Mouse (Mus musculus): ENCODE measurements around the gene Tmie. TPM values are rescaled to one million over a fixed set of nuclear protein-coding genes. Genes with fewer than 3 reads are reported as not detected.

Gene Tmie
- polyA plus RNA-seq, 1 experiment from 2014 or later, result 1.5 TPM

DNA sequence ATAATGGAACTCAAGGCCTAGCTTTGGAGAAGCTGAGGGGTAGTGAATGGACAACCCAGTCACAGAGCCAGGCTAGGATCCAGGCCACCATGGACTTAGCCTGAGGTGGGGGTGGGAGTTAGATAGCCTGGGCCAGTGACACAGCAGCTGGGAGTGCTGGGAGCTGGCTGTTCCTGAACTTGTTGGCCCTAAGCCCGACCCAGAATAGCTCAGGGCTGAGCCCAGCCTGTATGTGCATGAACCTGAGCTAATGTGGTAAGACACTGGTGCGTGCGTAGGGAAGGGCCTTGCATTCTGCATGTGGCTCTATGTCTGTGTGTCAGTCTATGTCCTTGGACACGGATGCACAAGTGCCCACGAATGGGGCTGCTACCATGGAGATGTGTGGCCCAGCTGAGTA lies 2.0 kb downstream of the Tmie start:
- WGBS, result 80% methylated on average over 5 of the region's 5 CpGs
- no peak overlapping the region for H3K4me2 ChIP-seq (ENCODE audit: low read depth, low read length)
- H3K4me3 ChIP-seq (ENCODE audit: low read length), result no peak overlapping the region
- peaks cover 13% of the 10 kb centered on the region; the same call in 1 of the 2 replicates for H3K27me3 ChIP-seq (ENCODE audit: control insufficient read depth, insufficient read depth, low read depth, low read length)
- H3K36me3 ChIP-seq (ENCODE audit: control insufficient read depth, insufficient read depth, low read length), result no peaks in the 10 kb centered on the region
- no peak for ATAC-seq (ENCODE audit: low read depth)
- H3K4me1 ChIP-seq (replicated peaks; ENCODE audit: control insufficient read depth, insufficient read depth, low read length), result peaks cover 36% of the 10 kb centered on the region
- no peaks in the 10 kb centered on the region for H3K9me3 ChIP-seq (ENCODE audit: control insufficient read depth, low read length)
- H3K27ac ChIP-seq (ENCODE audit: low read length), result no peak overlapping the region
- H3K9ac ChIP-seq (ENCODE audit: low read length), result no peak overlapping the region

GRCm38 (mm10) chr9:110877353-110877752 lies 2.6 kb downstream of the Tmie start:
- Histone ChIP-seq H3K27me3 (ENCODE audit: control insufficient read depth, insufficient read depth, low read depth, low read length) (peaks cover 15% of the 10 kb centered on the region; the same call in 1 of the 2 replicates), H3K27ac (ENCODE audit: low read length) (no peak overlapping the region), H3K9ac (ENCODE audit: low read length) (no peak overlapping the region), H3K36me3 (ENCODE audit: control insufficient read depth, insufficient read depth, low read length) (no peaks in the 10 kb centered on the region), H3K4me1 (replicated peaks; ENCODE audit: control insufficient read depth, insufficient read depth, low read length) (peaks cover 35% of the 10 kb centered on the region), H3K9me3 (ENCODE audit: control insufficient read depth, low read length) (no peaks in the 10 kb centered on the region), H3K4me2 (ENCODE audit: low read depth, low read length) (no peak overlapping the region), H3K4me3 (ENCODE audit: low read length) (no peak overlapping the region)
- ATAC-seq (ENCODE audit: low read depth), result no peak
- 79% methylated on average over 1 of the region's 1 CpGs for WGBS

DNA sequence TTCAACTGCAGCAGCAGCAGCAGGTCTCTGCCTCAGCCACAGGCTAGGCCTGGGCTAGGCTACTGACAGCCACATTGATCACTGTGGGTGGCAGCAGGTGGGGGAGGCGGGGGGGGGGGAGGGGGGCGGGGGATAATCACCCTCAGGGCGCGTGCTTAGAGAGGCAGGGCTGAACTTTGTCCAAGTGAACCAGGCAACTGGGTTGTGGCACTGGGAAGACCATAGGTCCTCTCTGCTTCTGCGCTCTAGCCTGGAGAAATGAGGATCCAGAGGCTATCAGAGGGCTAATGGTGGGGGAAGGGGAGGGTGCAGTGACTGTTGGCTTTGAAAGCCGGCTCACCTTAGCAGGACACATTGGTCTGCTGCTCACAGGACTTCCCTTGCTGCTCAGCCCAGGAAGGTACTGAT lies 4.6 kb downstream of the Tmie start:
- H3K4me3 ChIP-seq (ENCODE audit: low read length), result no peak overlapping the region
- WGBS, result 28% methylated on average over 4 of the region's 6 CpGs
- ATAC-seq (ENCODE audit: low read depth), result no peak
- no peak overlapping the region for H3K9ac ChIP-seq (ENCODE audit: low read length)
- H3K9me3 ChIP-seq (ENCODE audit: control insufficient read depth, low read length), result no peaks in the 10 kb centered on the region
- H3K4me1 ChIP-seq (replicated peaks; ENCODE audit: control insufficient read depth, insufficient read depth, low read length), result peaks cover 19% of the 10 kb centered on the region
- H3K36me3 ChIP-seq (ENCODE audit: control insufficient read depth, insufficient read depth, low read length), result no peaks in the 10 kb centered on the region
- no peak overlapping the region for H3K4me2 ChIP-seq (ENCODE audit: low read depth, low read length)
- H3K27me3 ChIP-seq (ENCODE audit: control insufficient read depth, insufficient read depth, low read depth, low read length), result peaks cover 15% of the 10 kb centered on the region; the same call in 1 of the 2 replicates
- H3K27ac ChIP-seq (ENCODE audit: low read length), result no peak overlapping the region

- Histone ChIP-seq H3K36me3 (ENCODE audit: control insufficient read depth, insufficient read depth, low read length) (no peaks in the 10 kb centered on the region), H3K27ac (ENCODE audit: low read length) (no peak overlapping the region), H3K9ac (ENCODE audit: low read length) (no peak overlapping the region), H3K4me1 (replicated peaks; ENCODE audit: control insufficient read depth, insufficient read depth, low read length) (peaks cover 17% of the 10 kb centered on the region), H3K27me3 (ENCODE audit: control insufficient read depth, insufficient read depth, low read depth, low read length) (peaks cover 15% of the 10 kb centered on the region; the same call in 1 of the 2 replicates), H3K9me3 (ENCODE audit: control insufficient read depth, low read length) (no peaks in the 10 kb centered on the region), H3K4me2 (ENCODE audit: low read depth, low read length) (no peak overlapping the region), H3K4me3 (ENCODE audit: low read length) (no peak overlapping the region)
- ATAC-seq (ENCODE audit: low read depth), result no peak
- 26% methylated on average over 3 of the region's 3 CpGs for WGBS
These were observed 5.2 kb downstream of the Tmie start for GRCm38 (mm10) chr9:110874660-110875191.

- Histone ChIP-seq H3K36me3 (ENCODE audit: control insufficient read depth, insufficient read depth, low read length) (no peaks in the 10 kb centered on the region), H3K9me3 (ENCODE audit: control insufficient read depth, low read length) (no peaks in the 10 kb centered on the region), H3K4me1 (replicated peaks; ENCODE audit: control insufficient read depth, insufficient read depth, low read length) (peaks cover 11% of the 10 kb centered on the region), H3K9ac (ENCODE audit: low read length) (0 out of 2 replicates have a peak overlapping the region, but pooled peaks have one; percentile 21), H3K4me2 (ENCODE audit: low read depth, low read length) (peak overlapping the region; percentile 41), H3K27ac (ENCODE audit: low read length) (no peak overlapping the region), H3K4me3 (ENCODE audit: low read length) (peak overlapping the region; percentile 32), H3K27me3 (ENCODE audit: control insufficient read depth, insufficient read depth, low read depth, low read length) (peaks cover 15% of the 10 kb centered on the region; the same call in 1 of the 2 replicates)
- peak; percentile 67; the same call in 1 of the 2 replicates for ATAC-seq (ENCODE audit: low read depth)
- WGBS, result 7% methylated on average over 40 of the region's 40 CpGs
These were observed 5.9 kb downstream of the Tmie start for GRCm38 (mm10) chr9:110873681-110874659.

- no peak for ATAC-seq (ENCODE audit: low read depth)
- H3K4me3 ChIP-seq (ENCODE audit: low read length), result no peak overlapping the region
- no peak overlapping the region for H3K9ac ChIP-seq (ENCODE audit: low read length)
- H3K27ac ChIP-seq (ENCODE audit: low read length), result no peak overlapping the region
- peaks cover 15% of the 10 kb centered on the region; the same call in 1 of the 2 replicates for H3K27me3 ChIP-seq (ENCODE audit: control insufficient read depth, insufficient read depth, low read depth, low read length)
- H3K36me3 ChIP-seq (ENCODE audit: control insufficient read depth, insufficient read depth, low read length), result no peaks in the 10 kb centered on the region
- peaks cover 7% of the 10 kb centered on the region for H3K4me1 ChIP-seq (replicated peaks; ENCODE audit: control insufficient read depth, insufficient read depth, low read length)
- WGBS, result 18% methylated on average over 7 of the region's 7 CpGs
- H3K9me3 ChIP-seq (ENCODE audit: control insufficient read depth, low read length), result no peaks in the 10 kb centered on the region
- no peak overlapping the region for H3K4me2 ChIP-seq (ENCODE audit: low read depth, low read length)
These were observed 8.9 kb downstream of the Tmie start for GRCm38 (mm10) chr9:110871030-110871429.

- Histone ChIP-seq H3K27ac (ENCODE audit: low read length) (no peak overlapping the region), H3K9me3 (ENCODE audit: control insufficient read depth, low read length) (no peaks in the 10 kb centered on the region), H3K9ac (ENCODE audit: low read length) (no peak overlapping the region), H3K4me3 (ENCODE audit: low read length) (no peak overlapping the region), H3K27me3 (ENCODE audit: control insufficient read depth, insufficient read depth, low read depth, low read length) (peaks cover 17% of the 10 kb centered on the region), H3K36me3 (ENCODE audit: control insufficient read depth, insufficient read depth, low read length) (no peaks in the 10 kb centered on the region), H3K4me1 (replicated peaks; ENCODE audit: control insufficient read depth, insufficient read depth, low read length) (no peaks in the 10 kb centered on the region), H3K4me2 (ENCODE audit: low read depth, low read length) (no peak overlapping the region)
- ATAC-seq (ENCODE audit: low read depth), result no peak
- 83% methylated on average over 5 of the region's 5 CpGs for WGBS
These were observed 20.8 kb downstream of the Tmie start for GRCm38 (mm10) chr9:110858967-110859596.

DNA sequence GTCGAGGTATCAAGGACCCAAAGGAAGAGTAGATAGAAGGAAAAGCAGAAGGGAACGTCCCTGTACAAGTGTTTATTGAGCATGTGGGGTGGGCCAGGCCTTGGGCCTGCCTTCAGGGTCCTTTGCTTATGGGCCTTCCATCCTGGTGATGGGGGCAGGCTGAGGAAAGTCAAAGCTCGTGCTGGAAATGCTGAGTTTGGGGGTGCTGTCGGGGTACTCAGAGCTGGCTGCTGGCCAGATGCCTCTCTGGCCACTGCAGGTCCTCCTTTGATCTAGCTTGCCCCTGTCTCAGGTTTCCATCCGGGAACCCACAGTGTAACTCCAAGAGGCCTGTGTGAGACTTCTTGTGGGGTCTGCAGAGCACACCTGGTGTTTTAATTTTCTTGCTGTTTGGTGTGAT lies 21.4 kb downstream of the Tmie start:
- H3K4me1 ChIP-seq (replicated peaks; ENCODE audit: control insufficient read depth, insufficient read depth, low read length), result no peaks in the 10 kb centered on the region
- no peak overlapping the region for H3K9ac ChIP-seq (ENCODE audit: low read length)
- H3K27me3 ChIP-seq (ENCODE audit: control insufficient read depth, insufficient read depth, low read depth, low read length), result peaks cover 17% of the 10 kb centered on the region
- no peak for ATAC-seq (ENCODE audit: low read depth)
- no peak overlapping the region for H3K4me3 ChIP-seq (ENCODE audit: low read length)
- 39% methylated on average over 5 of the region's 5 CpGs for WGBS
- H3K36me3 ChIP-seq (ENCODE audit: control insufficient read depth, insufficient read depth, low read length), result no peaks in the 10 kb centered on the region
- H3K4me2 ChIP-seq (ENCODE audit: low read depth, low read length), result no peak overlapping the region
- H3K27ac ChIP-seq (ENCODE audit: low read length), result no peak overlapping the region
- no peaks in the 10 kb centered on the region for H3K9me3 ChIP-seq (ENCODE audit: control insufficient read depth, low read length)
